Mouse (Mus musculus): ENCODE measurements around the gene Disp1. TPM values are rescaled to one million over a fixed set of nuclear protein-coding genes. Genes with fewer than 3 reads are reported as not detected.

Disp1 gene
- total RNA-seq, 2 experiments from 2014 or later = 4.6 to 5.8 TPM

- H3K27ac ChIP-seq = peak overlapping the region; percentile 46; the same call in 1 of the 2 replicates
- no peak overlapping the region for H3K4me3 ChIP-seq
- peak; percentile 52 to 72 for DNase-seq (ENCODE audit: low spot score in 2 of 2)
- TF ChIP-seq CTCF (conservative IDR thresholded peaks at IDR 0.05) = no peak
Observed at GRCm38 (mm10) chr1:183075121-183075822, 146.1 kb downstream of the Disp1 start.

GRCm38 (mm10) chr1:183072263-183073050 is 148.9 kb downstream of the Disp1 start:
- DNase-seq (ENCODE audit: low spot score in 2 of 2) = no peak
- no peak overlapping the region for H3K4me3 ChIP-seq
- no peak overlapping the region for H3K27ac ChIP-seq
- TF ChIP-seq CTCF (conservative IDR thresholded peaks at IDR 0.05) = no peak

- no peak for TF ChIP-seq CTCF (conservative IDR thresholded peaks at IDR 0.05)
- H3K4me3 ChIP-seq = no peak overlapping the region
- H3K27ac ChIP-seq = no peak overlapping the region
- DNase-seq (ENCODE audit: low spot score in 2 of 2) = no peak
Observed at GRCm38 (mm10) chr1:183069954-183070649, 151.2 kb downstream of the Disp1 start.

- DNase-seq (ENCODE audit: low spot score in 2 of 2) = no peak
- TF ChIP-seq CTCF (conservative IDR thresholded peaks at IDR 0.05) = no peak
- Histone ChIP-seq H3K4me3 (no peak overlapping the region), H3K27ac (no peak overlapping the region)
Observed at GRCm38 (mm10) chr1:183067807-183068206, 153.5 kb downstream of the Disp1 start.

GRCm38 (mm10) chr1:183066981-183067380 is 154.3 kb downstream of the Disp1 start:
- Histone ChIP-seq H3K27ac (no peak overlapping the region), H3K4me3 (no peak overlapping the region)
- no peak for TF ChIP-seq CTCF (conservative IDR thresholded peaks at IDR 0.05)
- no peak for DNase-seq (ENCODE audit: low spot score in 2 of 2)

- no peak for DNase-seq (ENCODE audit: low spot score in 2 of 2)
- no peak for TF ChIP-seq CTCF (conservative IDR thresholded peaks at IDR 0.05)
- no peak overlapping the region for H3K27ac ChIP-seq
- no peak overlapping the region for H3K4me3 ChIP-seq
Observed at GRCm38 (mm10) chr1:183060611-183061010, 160.7 kb downstream of the Disp1 start.

GRCm38 (mm10) chr1:183056289-183056655 is 165.1 kb downstream of the Disp1 start:
- no peak overlapping the region for H3K27ac ChIP-seq
- no peak for DNase-seq (ENCODE audit: low spot score in 2 of 2)
- no peak for TF ChIP-seq CTCF (conservative IDR thresholded peaks at IDR 0.05)
- H3K4me3 ChIP-seq = no peak overlapping the region

GRCm38 (mm10) chr1:183055608-183056288 is 165.6 kb downstream of the Disp1 start:
- TF ChIP-seq CTCF (conservative IDR thresholded peaks at IDR 0.05) = no peak

GRCm38 (mm10) chr1:183052663-183053062 is 168.7 kb downstream of the Disp1 start:
- DNase-seq (ENCODE audit: low spot score in 2 of 2) = no peak
- H3K27ac ChIP-seq = no peak overlapping the region
- H3K4me3 ChIP-seq = no peak overlapping the region
- TF ChIP-seq CTCF (conservative IDR thresholded peaks at IDR 0.05) = no peak

More at GRCm38 (mm10) chr1:183055608-183056288, 165.6 kb downstream of the Disp1 start:
- H3K4me3 ChIP-seq = no peak overlapping the region
- no peak overlapping the region for H3K27ac ChIP-seq
- no peak for DNase-seq (ENCODE audit: low spot score in 2 of 2)

GRCm38 (mm10) chr1:183049295-183049694 is 172.0 kb downstream of the Disp1 start:
- no peak for TF ChIP-seq CTCF (conservative IDR thresholded peaks at IDR 0.05)
- no peak for DNase-seq (ENCODE audit: low spot score in 2 of 2)

GRCm38 (mm10) chr1:183047913-183048523 is 173.3 kb downstream of the Disp1 start:
- DNase-seq (ENCODE audit: low spot score in 2 of 2) = no peak
- no peak for TF ChIP-seq CTCF (conservative IDR thresholded peaks at IDR 0.05)

More at GRCm38 (mm10) chr1:183049295-183049694, 172.0 kb downstream of the Disp1 start:
- H3K4me3 ChIP-seq = no peak overlapping the region
- no peak overlapping the region for H3K27ac ChIP-seq

More at GRCm38 (mm10) chr1:183047913-183048523, 173.3 kb downstream of the Disp1 start:
- H3K4me3 ChIP-seq = no peak overlapping the region
- H3K27ac ChIP-seq = no peak overlapping the region
